Mouse (Mus musculus): Measurements from ENCODE around the gene Nr3c2. TPM values are rescaled to one million over a fixed set of nuclear protein-coding genes. Genes with fewer than 3 reads are reported as not detected.

Gene Nr3c2
- polyA plus RNA-seq, 1 experiment from 2014 or later = 2.8 TPM

DNA sequence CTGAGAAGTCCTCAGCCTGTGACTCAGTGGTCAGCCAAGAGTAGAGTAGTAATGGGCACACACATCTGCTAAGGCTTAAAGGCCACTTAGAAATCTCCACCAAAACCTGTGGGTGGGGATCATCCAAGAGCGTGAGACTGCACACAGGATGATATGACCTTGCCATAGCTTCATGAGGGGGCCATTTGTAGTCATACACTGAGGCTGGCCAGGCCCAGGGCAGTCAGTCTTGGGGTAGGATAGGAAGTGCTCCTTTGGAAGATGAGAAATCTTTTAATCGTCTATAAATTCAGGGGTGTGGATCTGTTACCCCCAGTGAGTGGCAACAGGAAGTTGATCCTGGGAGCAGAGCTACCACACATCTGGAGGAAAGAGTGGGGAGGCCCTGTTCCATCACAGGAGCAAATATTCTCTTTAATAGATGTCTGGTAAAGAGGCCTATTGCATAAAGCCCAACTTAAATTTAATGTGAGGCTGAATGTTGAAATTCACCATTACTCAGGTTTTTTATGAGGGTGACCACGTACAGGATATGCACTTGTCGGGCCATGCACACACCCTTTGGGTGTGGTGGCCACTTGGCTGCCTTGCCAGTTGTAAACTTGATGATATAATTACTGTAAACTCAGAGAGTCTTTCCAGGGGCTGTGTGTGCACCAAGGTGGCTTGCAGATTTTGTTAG is 270.7 kb downstream of the Nr3c2 start:
- Histone ChIP-seq H3K4me3 (replicated peaks; ENCODE audit: low read length) (no peak overlapping the region), H3K9ac (ENCODE audit: low read length) (no peak overlapping the region), H3K27ac (ENCODE audit: low read length) (peak overlapping the region; percentile 33; the same call in 1 of the 2 replicates), H3K27me3 (ENCODE audit: control insufficient read depth, insufficient read depth, low read length) (no peaks in the 10 kb centered on the region), H3K4me2 (ENCODE audit: low read depth, low read length) (no peak overlapping the region), H3K36me3 (ENCODE audit: control insufficient read depth, insufficient read depth, low read length) (no peaks in the 10 kb centered on the region), H3K4me1 (ENCODE audit: control insufficient read depth, insufficient read depth, low read length) (no peaks in the 10 kb centered on the region), H3K9me3 (replicated peaks; ENCODE audit: control insufficient read depth, low read length) (no peaks in the 10 kb centered on the region)
- 74% methylated on average over 4 of the region's 4 CpGs for WGBS
- ATAC-seq (ENCODE audit: insufficient read depth, low FRiP score) = no peak; the same call in 1 of the 2 replicates

DNA sequence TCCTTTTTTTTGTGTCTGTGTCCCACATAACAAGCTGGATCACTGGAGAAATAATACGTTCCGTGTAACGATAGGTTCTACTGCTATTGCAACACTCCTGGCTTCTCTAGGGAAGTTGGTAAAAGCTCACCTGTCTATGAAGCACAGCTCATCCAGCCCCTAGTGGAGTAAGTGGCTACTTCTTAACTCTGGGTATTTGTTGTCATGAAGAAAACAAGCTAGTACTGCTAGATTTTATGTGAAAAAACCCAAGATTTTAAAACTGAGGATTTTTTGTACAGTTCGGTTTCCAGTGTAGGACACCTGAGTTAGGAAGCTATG is 271.2 kb downstream of the Nr3c2 start:
- no peak for ATAC-seq (ENCODE audit: insufficient read depth, low FRiP score)
- Histone ChIP-seq H3K27ac (ENCODE audit: low read length) (no peak overlapping the region), H3K4me3 (replicated peaks; ENCODE audit: low read length) (no peak overlapping the region), H3K4me1 (ENCODE audit: control insufficient read depth, insufficient read depth, low read length) (no peaks in the 10 kb centered on the region), H3K9ac (ENCODE audit: low read length) (no peak overlapping the region), H3K4me2 (ENCODE audit: low read depth, low read length) (no peak overlapping the region), H3K36me3 (ENCODE audit: control insufficient read depth, insufficient read depth, low read length) (no peaks in the 10 kb centered on the region), H3K9me3 (replicated peaks; ENCODE audit: control insufficient read depth, low read length) (no peaks in the 10 kb centered on the region), H3K27me3 (ENCODE audit: control insufficient read depth, insufficient read depth, low read length) (no peaks in the 10 kb centered on the region)
- 89% methylated on average over 4 of the region's 4 CpGs for WGBS

DNA sequence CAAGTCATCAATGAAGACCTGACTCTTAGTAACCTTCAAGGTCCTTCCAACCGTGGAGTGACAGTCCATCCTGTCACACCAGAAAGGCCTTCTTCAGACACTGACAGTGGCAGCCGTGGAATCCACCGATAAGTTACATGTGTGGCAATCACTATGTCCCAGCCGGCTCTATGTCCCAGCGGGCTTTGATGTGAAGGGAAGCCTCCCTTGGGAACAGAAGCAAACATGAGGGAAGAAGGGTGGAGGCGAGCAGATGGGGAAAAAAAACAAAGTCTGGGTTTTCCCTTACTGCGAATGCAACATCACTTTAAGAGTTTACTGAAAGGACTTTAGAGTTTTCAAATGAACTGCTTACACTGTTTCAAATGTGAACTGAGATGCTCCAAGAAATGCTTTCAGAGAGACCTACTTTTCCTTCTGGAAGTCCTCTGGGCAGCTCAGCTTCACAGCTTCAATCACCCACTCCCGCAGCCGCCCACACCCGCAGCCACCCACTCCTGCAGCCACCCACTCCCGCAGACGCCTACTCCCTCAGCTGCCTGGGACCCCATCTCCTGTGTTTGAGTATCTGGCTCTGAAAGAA is 273.9 kb downstream of the Nr3c2 start:
- Histone ChIP-seq H3K36me3 (ENCODE audit: control insufficient read depth, insufficient read depth, low read length) (no peaks in the 10 kb centered on the region), H3K27ac (ENCODE audit: low read length) (no peak overlapping the region), H3K27me3 (ENCODE audit: control insufficient read depth, insufficient read depth, low read length) (no peaks in the 10 kb centered on the region), H3K4me1 (ENCODE audit: control insufficient read depth, insufficient read depth, low read length) (no peaks in the 10 kb centered on the region), H3K9me3 (replicated peaks; ENCODE audit: control insufficient read depth, low read length) (no peaks in the 10 kb centered on the region), H3K9ac (ENCODE audit: low read length) (no peak overlapping the region), H3K4me2 (ENCODE audit: low read depth, low read length) (no peak overlapping the region), H3K4me3 (replicated peaks; ENCODE audit: low read length) (no peak overlapping the region)
- WGBS = 59% methylated on average over 12 of the region's 12 CpGs
- ATAC-seq (ENCODE audit: insufficient read depth, low FRiP score) = no peak

DNA sequence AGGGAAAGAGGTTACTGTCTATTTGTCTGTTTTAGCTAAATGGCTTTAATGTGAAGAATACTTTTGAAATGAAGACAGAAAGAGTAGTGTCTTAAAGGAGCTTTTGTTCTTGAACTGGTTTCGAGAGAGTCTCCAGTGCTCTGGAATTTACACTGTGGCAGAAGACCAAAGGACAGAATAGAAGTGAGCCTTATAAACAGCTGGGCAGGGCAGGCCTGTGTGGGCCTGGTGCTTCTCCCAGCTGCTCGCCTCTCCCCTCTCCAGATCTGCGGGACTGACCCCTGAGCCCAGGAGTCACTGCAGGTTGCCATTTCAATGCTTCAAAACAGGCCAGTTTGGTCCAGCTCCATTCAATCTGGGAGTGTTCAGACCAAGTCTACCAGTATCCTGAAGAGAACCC is 274.5 kb downstream of the Nr3c2 start:
- 43% methylated on average over 3 of the region's 3 CpGs for WGBS
- H3K9me3 ChIP-seq (replicated peaks; ENCODE audit: control insufficient read depth, low read length) = no peaks in the 10 kb centered on the region
- ATAC-seq (ENCODE audit: insufficient read depth, low FRiP score) = no peak

DNA sequence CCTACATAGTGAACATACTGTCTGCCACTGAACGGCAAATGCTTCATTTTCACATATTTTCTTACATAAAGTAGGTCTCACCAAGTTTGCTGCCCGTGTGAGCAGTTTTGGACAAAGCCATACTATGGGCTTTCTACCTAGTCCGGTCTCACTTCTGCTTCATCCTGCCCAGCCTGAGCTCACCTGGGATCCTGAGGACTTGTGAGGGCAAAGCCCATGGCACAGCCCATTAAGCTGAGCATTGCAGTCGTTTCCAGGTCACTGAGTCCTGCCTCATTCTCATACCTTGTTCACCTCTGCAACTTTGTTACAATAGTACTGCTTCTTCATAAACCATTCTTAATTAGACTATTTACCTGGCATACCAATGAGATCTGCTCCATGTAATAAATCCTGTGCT is 276.2 kb downstream of the Nr3c2 start:
- Histone ChIP-seq H3K4me2 (ENCODE audit: low read depth, low read length) (no peak overlapping the region), H3K36me3 (ENCODE audit: control insufficient read depth, insufficient read depth, low read length) (no peaks in the 10 kb centered on the region), H3K4me1 (ENCODE audit: control insufficient read depth, insufficient read depth, low read length) (no peaks in the 10 kb centered on the region), H3K9me3 (replicated peaks; ENCODE audit: control insufficient read depth, low read length) (no peaks in the 10 kb centered on the region), H3K9ac (ENCODE audit: low read length) (no peak overlapping the region), H3K27ac (ENCODE audit: low read length) (no peak overlapping the region), H3K27me3 (ENCODE audit: control insufficient read depth, insufficient read depth, low read length) (no peaks in the 10 kb centered on the region), H3K4me3 (replicated peaks; ENCODE audit: low read length) (no peak overlapping the region)
- WGBS = 85% methylated on average over 4 of the region's 4 CpGs
- ATAC-seq (ENCODE audit: insufficient read depth, low FRiP score) = no peak

More for the DNA sequence above, 274.5 kb downstream of the Nr3c2 start:
- H3K4me3 ChIP-seq (replicated peaks; ENCODE audit: low read length) = no peak overlapping the region
- no peak overlapping the region for H3K9ac ChIP-seq (ENCODE audit: low read length)
- H3K36me3 ChIP-seq (ENCODE audit: control insufficient read depth, insufficient read depth, low read length) = no peaks in the 10 kb centered on the region
- H3K27me3 ChIP-seq (ENCODE audit: control insufficient read depth, insufficient read depth, low read length) = no peaks in the 10 kb centered on the region
- no peak overlapping the region for H3K27ac ChIP-seq (ENCODE audit: low read length)
- no peak overlapping the region for H3K4me2 ChIP-seq (ENCODE audit: low read depth, low read length)
- H3K4me1 ChIP-seq (ENCODE audit: control insufficient read depth, insufficient read depth, low read length) = no peaks in the 10 kb centered on the region

DNA sequence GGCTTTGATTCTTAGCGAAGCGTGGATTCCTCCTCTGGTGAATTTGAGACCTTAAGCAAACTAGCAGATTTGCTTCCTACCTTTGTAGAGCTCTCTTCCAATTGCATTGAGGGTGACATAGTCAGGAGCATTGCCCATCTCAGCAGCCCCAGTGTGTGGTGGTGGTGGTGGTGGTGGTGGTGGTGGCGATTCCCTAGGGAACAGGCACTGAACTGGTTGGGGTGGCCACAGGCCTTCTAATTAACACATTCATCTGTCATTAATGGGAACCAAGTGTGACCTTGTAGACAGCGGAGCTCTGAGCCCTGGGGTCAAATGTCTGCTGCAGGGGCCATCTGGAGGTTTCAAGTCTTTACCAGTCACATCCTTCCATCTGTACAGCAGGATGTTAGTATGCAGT is 277.1 kb downstream of the Nr3c2 start:
- H3K9me3 ChIP-seq (replicated peaks; ENCODE audit: control insufficient read depth, low read length) = no peaks in the 10 kb centered on the region
- WGBS = 94% methylated on average over 4 of the region's 4 CpGs
- no peak overlapping the region for H3K27ac ChIP-seq (ENCODE audit: low read length)
- H3K4me3 ChIP-seq (replicated peaks; ENCODE audit: low read length) = no peak overlapping the region
- no peaks in the 10 kb centered on the region for H3K4me1 ChIP-seq (ENCODE audit: control insufficient read depth, insufficient read depth, low read length)
- no peak overlapping the region for H3K9ac ChIP-seq (ENCODE audit: low read length)
- H3K4me2 ChIP-seq (ENCODE audit: low read depth, low read length) = no peak overlapping the region
- H3K36me3 ChIP-seq (ENCODE audit: control insufficient read depth, insufficient read depth, low read length) = no peaks in the 10 kb centered on the region
- H3K27me3 ChIP-seq (ENCODE audit: control insufficient read depth, insufficient read depth, low read length) = no peaks in the 10 kb centered on the region
- no peak for ATAC-seq (ENCODE audit: insufficient read depth, low FRiP score)

DNA sequence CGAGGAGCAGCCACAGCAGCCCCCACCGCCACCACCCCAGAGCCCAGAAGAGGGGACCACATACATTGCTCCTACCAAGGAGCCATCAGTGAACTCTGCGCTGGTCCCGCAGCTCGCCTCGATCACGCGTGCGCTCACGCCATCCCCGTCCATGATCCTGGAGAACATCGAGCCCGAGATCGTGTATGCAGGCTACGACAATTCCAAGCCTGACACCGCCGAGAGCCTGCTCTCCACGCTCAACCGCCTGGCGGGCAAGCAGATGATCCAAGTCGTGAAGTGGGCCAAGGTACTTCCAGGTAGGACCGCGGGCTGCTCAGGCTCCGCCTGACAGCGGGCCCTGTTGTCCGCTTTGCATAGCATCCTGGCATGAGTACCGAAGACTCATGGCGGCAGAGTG is 286.6 kb downstream of the Nr3c2 start:
- WGBS = 93% methylated on average over 28 of the region's 28 CpGs
- H3K27me3 ChIP-seq (ENCODE audit: control insufficient read depth, insufficient read depth, low read length) = no peaks in the 10 kb centered on the region
- ATAC-seq (ENCODE audit: insufficient read depth, low FRiP score) = no peak
- no peaks in the 10 kb centered on the region for H3K4me1 ChIP-seq (ENCODE audit: control insufficient read depth, insufficient read depth, low read length)
- no peak overlapping the region for H3K4me2 ChIP-seq (ENCODE audit: low read depth, low read length)
- H3K9ac ChIP-seq (ENCODE audit: low read length) = no peak overlapping the region
- no peaks in the 10 kb centered on the region for H3K36me3 ChIP-seq (ENCODE audit: control insufficient read depth, insufficient read depth, low read length)
- no peak overlapping the region for H3K4me3 ChIP-seq (replicated peaks; ENCODE audit: low read length)
- H3K9me3 ChIP-seq (replicated peaks; ENCODE audit: control insufficient read depth, low read length) = no peaks in the 10 kb centered on the region
- H3K27ac ChIP-seq (ENCODE audit: low read length) = no peak overlapping the region

DNA sequence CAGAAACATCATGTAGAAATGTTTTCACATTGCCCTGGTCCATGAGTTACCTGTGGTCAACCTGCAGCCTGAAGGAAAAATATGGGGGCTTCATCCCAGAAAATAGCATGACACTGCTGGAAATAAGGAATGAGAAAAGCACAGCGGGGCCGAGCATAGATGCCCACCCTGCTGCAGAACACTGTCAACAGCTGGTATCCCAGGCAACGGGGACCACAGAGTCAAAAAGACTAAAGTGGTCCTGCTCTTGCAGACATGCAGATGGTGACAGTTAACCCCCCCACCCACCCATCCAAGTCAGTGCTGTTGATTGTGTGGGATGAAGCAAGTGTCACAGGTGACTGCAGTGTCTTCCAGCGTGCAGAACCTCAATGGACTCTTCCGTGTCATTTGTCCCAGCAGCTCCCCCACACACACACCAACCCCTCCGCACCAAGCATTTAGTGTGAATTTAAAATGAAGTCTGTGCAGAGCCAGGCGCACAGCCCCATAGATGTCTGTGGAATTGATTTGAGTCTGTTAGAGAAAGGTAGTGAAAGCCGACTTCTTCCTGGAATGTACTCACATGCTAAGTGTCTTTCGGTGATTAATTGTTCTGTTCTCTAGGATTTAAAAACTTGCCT is 287.8 kb downstream of the Nr3c2 start:
- no peak overlapping the region for H3K9ac ChIP-seq (ENCODE audit: low read length)
- H3K27me3 ChIP-seq (ENCODE audit: control insufficient read depth, insufficient read depth, low read length) = no peaks in the 10 kb centered on the region
- H3K27ac ChIP-seq (ENCODE audit: low read length) = no peak overlapping the region
- 72% methylated on average over 9 of the region's 9 CpGs for WGBS
- no peaks in the 10 kb centered on the region for H3K36me3 ChIP-seq (ENCODE audit: control insufficient read depth, insufficient read depth, low read length)
- no peaks in the 10 kb centered on the region for H3K9me3 ChIP-seq (replicated peaks; ENCODE audit: control insufficient read depth, low read length)
- no peak overlapping the region for H3K4me2 ChIP-seq (ENCODE audit: low read depth, low read length)
- H3K4me1 ChIP-seq (ENCODE audit: control insufficient read depth, insufficient read depth, low read length) = no peaks in the 10 kb centered on the region
- no peak for ATAC-seq (ENCODE audit: insufficient read depth, low FRiP score)
- no peak overlapping the region for H3K4me3 ChIP-seq (replicated peaks; ENCODE audit: low read length)

DNA sequence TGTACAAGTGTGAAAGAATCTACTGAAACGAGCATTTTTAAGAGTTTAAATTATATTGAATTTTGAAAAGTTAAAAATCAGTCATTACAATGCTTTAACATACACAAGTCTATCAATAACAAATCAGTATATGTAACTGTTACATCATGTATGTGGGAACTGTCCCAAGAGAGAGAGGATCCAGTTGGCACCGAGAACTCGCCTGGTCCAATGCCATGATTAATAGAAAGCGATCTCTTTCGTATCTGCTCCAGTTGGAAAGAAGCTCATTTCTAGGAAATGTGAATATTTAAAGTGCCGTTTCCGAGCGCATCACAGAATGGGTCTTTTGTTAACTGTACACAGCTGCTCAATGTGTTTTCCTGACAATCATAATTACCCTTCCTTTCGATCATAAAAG is 288.5 kb downstream of the Nr3c2 start:
- H3K4me2 ChIP-seq (ENCODE audit: low read depth, low read length) = no peak overlapping the region
- no peak overlapping the region for H3K27ac ChIP-seq (ENCODE audit: low read length)
- 57% methylated on average over 9 of the region's 9 CpGs for WGBS
- no peaks in the 10 kb centered on the region for H3K9me3 ChIP-seq (replicated peaks; ENCODE audit: control insufficient read depth, low read length)
- no peak overlapping the region for H3K9ac ChIP-seq (ENCODE audit: low read length)
- no peaks in the 10 kb centered on the region for H3K36me3 ChIP-seq (ENCODE audit: control insufficient read depth, insufficient read depth, low read length)
- no peaks in the 10 kb centered on the region for H3K4me1 ChIP-seq (ENCODE audit: control insufficient read depth, insufficient read depth, low read length)
- H3K27me3 ChIP-seq (ENCODE audit: control insufficient read depth, insufficient read depth, low read length) = no peaks in the 10 kb centered on the region
- no peak overlapping the region for H3K4me3 ChIP-seq (replicated peaks; ENCODE audit: low read length)
- ATAC-seq (ENCODE audit: insufficient read depth, low FRiP score) = no peak
